Mouse (Mus musculus): ENCODE results near the gene Trim31. TPM values are rescaled to one million over a fixed set of nuclear protein-coding genes. Genes with fewer than 3 reads are reported as not detected.
A peak's percentile ranks its signal among the peaks of the same experiment; 100 is the strongest.

Gene Trim31
- polyA plus RNA-seq, 1 experiment from 2014 or later: not detected

DNA sequence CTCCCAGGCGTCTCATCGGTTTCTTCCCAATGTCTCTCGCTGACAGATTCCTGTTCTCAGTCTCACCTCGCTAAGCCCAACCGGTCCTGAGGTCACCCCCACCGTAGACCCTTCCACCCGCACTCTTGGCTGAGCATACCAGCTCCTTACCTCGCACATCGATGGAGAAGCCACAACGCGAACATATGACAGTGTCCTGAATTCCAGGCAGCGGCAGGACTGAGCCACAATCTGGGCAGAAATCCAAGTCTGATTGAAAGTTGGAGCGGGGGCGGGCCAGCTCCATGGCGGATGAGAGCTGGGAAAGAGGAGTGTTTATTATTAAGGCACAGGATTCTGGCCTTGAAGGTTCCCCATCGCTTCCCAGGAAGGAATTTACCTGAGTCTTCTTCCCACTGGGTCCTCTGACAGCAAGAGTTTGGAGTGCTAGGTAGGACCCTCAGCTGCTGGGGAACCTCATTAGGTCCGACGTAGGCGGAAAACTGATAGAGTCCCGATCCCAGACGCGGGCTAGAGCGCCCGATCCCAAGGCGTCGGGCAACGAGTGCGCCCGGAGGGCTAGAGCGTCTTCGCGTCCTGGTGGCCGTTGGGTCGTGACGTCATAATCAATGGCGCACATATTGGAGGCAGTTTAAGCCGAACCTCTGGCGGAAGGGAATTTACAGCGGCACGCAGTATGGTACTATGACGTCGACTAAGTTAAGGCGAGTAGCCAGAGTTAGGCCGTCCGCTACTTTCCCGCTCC, 60.3 kb downstream of the Trim31 start, which contains the start of the genes Znrd1 and Znrd1as:
TSS of gene Znrd1 (minus strand) at position 561 of the 745 bp plus-strand sequence.
TSS of gene Znrd1as (plus strand) at position 594 of the 745 bp plus-strand sequence.
- Histone ChIP-seq H3K36me3 (ENCODE audit: control insufficient read depth, insufficient read depth, low read length) (no peaks in the 10 kb centered on the region), H3K9me3 (ENCODE audit: control insufficient read depth, low read length) (no peaks in the 10 kb centered on the region), H3K9ac (ENCODE audit: low read length) (peak within 1 kb of the TSS; percentile 81), H3K4me2 (ENCODE audit: low read depth, low read length, severe bottlenecking) (peak within 1 kb of the TSS; percentile 66), H3K4me3 (ENCODE audit: low read depth, low read length) (peak within 1 kb of the TSS; percentile 73), H3K4me1 (replicated peaks; ENCODE audit: control insufficient read depth, insufficient read depth, low read length) (peaks cover 3% of the 10 kb centered on the region; the same call in 1 of the 2 replicates), H3K27ac (ENCODE audit: low read depth, low read length) (0 out of 2 replicates have a peak within 1 kb of the TSS, but pooled peaks have one; percentile 14), H3K27me3 (ENCODE audit: control insufficient read depth, insufficient read depth, low read length) (no peaks in the 10 kb centered on the region)
- WGBS: under 1% methylated on average over 46 of the region's 46 CpGs
- peak; percentile 97 for ATAC-seq (replicated peaks; ENCODE audit: low FRiP score)
- peak; percentile 96 for DNase-seq (ENCODE audit: low spot score)

DNA sequence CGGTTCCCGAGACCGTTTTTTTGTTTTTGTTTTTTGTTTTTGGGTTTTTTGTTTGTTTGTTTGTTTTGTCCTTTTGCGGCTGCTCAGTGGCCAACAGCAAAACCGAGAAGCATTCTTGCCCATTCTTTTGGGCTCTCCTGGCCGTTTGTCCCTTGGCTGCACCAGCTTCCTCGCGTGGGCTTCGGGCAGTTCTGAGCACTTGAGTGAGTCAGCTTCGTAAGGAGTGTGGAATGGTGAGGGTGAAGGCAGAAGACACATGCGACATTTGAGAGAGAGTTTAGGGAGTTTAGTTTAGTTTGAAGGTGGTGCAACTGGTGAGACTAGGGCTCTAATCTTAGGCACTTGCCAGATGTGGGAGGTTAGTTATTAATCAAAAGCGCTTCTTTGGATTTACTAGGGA, 61.0 kb downstream of the Trim31 start:
- Histone ChIP-seq H3K36me3 (ENCODE audit: control insufficient read depth, insufficient read depth, low read length) (no peaks in the 10 kb centered on the region), H3K27me3 (ENCODE audit: control insufficient read depth, insufficient read depth, low read length) (no peaks in the 10 kb centered on the region), H3K27ac (ENCODE audit: low read depth, low read length) (no peak overlapping the region), H3K4me1 (replicated peaks; ENCODE audit: control insufficient read depth, insufficient read depth, low read length) (peaks cover 3% of the 10 kb centered on the region; the same call in 1 of the 2 replicates), H3K4me3 (ENCODE audit: low read depth, low read length) (peak overlapping the region; percentile 73), H3K9me3 (ENCODE audit: control insufficient read depth, low read length) (no peaks in the 10 kb centered on the region), H3K4me2 (ENCODE audit: low read depth, low read length, severe bottlenecking) (peak overlapping the region; percentile 66), H3K9ac (ENCODE audit: low read length) (peak overlapping the region; percentile 81)
- no peak for DNase-seq (ENCODE audit: low spot score)
- ATAC-seq (replicated peaks; ENCODE audit: low FRiP score): no peak
- 9% methylated on average over 12 of the region's 12 CpGs for WGBS

Other genes starting within 250 kb of the Trim31 start
- gene H2-M1, start 225.9 kb upstream of the Trim31 start, polyA plus RNA-seq (2014; fragmentation: Nextera tagmentation; extraction: Ambion mirVana): not detected in 2 replicates
- gene H2-M10.5, start 125.2 kb upstream of the Trim31 start, polyA plus RNA-seq (2014; fragmentation: Nextera tagmentation; extraction: Ambion mirVana): not detected in 2 replicates
- gene H2-M10.6, start 85.9 kb upstream of the Trim31 start, polyA plus RNA-seq (2014; fragmentation: Nextera tagmentation; extraction: Ambion mirVana): not detected in 2 replicates
- 30.9 and 31.7 TPM in 2 replicates for gene Trim26, start 61.0 kb upstream of the Trim31 start, polyA plus RNA-seq (2014; fragmentation: Nextera tagmentation; extraction: Ambion mirVana)
- gene Trim15, start 30.9 kb upstream of the Trim31 start, polyA plus RNA-seq (2014; fragmentation: Nextera tagmentation; extraction: Ambion mirVana): 0.20 and 0.35 TPM in 2 replicates
- 7.4 and 8.4 TPM in 2 replicates for gene Trim10, start 28.5 kb upstream of the Trim31 start, polyA plus RNA-seq (2014; fragmentation: Nextera tagmentation; extraction: Ambion mirVana)
- gene Trim40, start 8.0 kb upstream of the Trim31 start, polyA plus RNA-seq (2014; fragmentation: Nextera tagmentation; extraction: Ambion mirVana): not detected in 2 replicates
- 0.33 and 0.44 TPM in 2 replicates for gene Rnf39, start 44.8 kb downstream of the Trim31 start, polyA plus RNA-seq (2014; fragmentation: Nextera tagmentation; extraction: Ambion mirVana)
- gene Ppp1r11, start 53.6 kb downstream of the Trim31 start, polyA plus RNA-seq (2014; fragmentation: Nextera tagmentation; extraction: Ambion mirVana): 142 and 149 TPM in 2 replicates
- gene Znrd1, start 60.4 kb downstream of the Trim31 start, polyA plus RNA-seq (2014; fragmentation: Nextera tagmentation; extraction: Ambion mirVana): 83.2 and 86.6 TPM in 2 replicates
- 10.2 and 10.5 TPM in 2 replicates for gene Znrd1as, start 60.5 kb downstream of the Trim31 start, polyA plus RNA-seq (2014; fragmentation: Nextera tagmentation; extraction: Ambion mirVana)
- not detected in 2 replicates for gene 2410137M14Rik, start 83.1 kb downstream of the Trim31 start, polyA plus RNA-seq (2014; fragmentation: Nextera tagmentation; extraction: Ambion mirVana)
- gene H2-M5, start 91.4 kb downstream of the Trim31 start, polyA plus RNA-seq (2014; fragmentation: Nextera tagmentation; extraction: Ambion mirVana): 0.73 and 1.1 TPM in 2 replicates
- gene Zfp57, start 103.0 kb downstream of the Trim31 start, polyA plus RNA-seq (2014; fragmentation: Nextera tagmentation; extraction: Ambion mirVana): 130 and 142 TPM in 2 replicates
- 0.39 TPM in 1 of 2 replicates, not detected in the other for gene Mog, start 125.3 kb downstream of the Trim31 start, polyA plus RNA-seq (2014; fragmentation: Nextera tagmentation; extraction: Ambion mirVana)
- gene Gabbr1, start 147.8 kb downstream of the Trim31 start, polyA plus RNA-seq (2014; fragmentation: Nextera tagmentation; extraction: Ambion mirVana): 19.7 and 21.8 TPM in 2 replicates
- gene Olfr90, start 190.4 kb downstream of the Trim31 start, polyA plus RNA-seq (2014; fragmentation: Nextera tagmentation; extraction: Ambion mirVana): not detected in 2 replicates
- 0.13 TPM in 2 replicates for gene Olfr91, start 200.2 kb downstream of the Trim31 start, polyA plus RNA-seq (2014; fragmentation: Nextera tagmentation; extraction: Ambion mirVana)
- gene Olfr92, start 222.0 kb downstream of the Trim31 start, polyA plus RNA-seq (2014; fragmentation: Nextera tagmentation; extraction: Ambion mirVana): not detected in 2 replicates